Mouse (Mus musculus): ENCODE results near the gene Nfe2l1. TPM values are rescaled to one million over a fixed set of nuclear protein-coding genes. Genes with fewer than 3 reads are reported as not detected.

Nfe2l1 gene
- polyA plus RNA-seq (2015; fragmentation: Nextera tagmentation; extraction: Ambion mirVana) = 66.2 and 66.5 TPM in 2 replicates

GRCm38 (mm10) chr11:96829813-96830538 lies at the start of gene Nfe2l1:
Gene Nfe2l1, minus strand, starts transcription at chr11:96829968.
- ATAC-seq (ENCODE audit: low read depth) = peak; percentile 99
- Histone ChIP-seq H3K36me3 (peaks cover 18% of the 10 kb centered on the region), H3K4me1 (replicated peaks) (peaks cover 46% of the 10 kb centered on the region), H3K27me3 (no peaks in the 10 kb centered on the region), H3K4me3 (peak within 1 kb of the TSS; percentile 90), H3K4me2 (peak within 1 kb of the TSS; percentile 97), H3K9me3 (no peaks in the 10 kb centered on the region), H3K27ac (replicated peaks) (peak within 1 kb of the TSS; percentile 95), H3K9ac (peak within 1 kb of the TSS; percentile 92)
- WGBS = 0% methylated on average over 51 of the region's 51 CpGs

DNA sequence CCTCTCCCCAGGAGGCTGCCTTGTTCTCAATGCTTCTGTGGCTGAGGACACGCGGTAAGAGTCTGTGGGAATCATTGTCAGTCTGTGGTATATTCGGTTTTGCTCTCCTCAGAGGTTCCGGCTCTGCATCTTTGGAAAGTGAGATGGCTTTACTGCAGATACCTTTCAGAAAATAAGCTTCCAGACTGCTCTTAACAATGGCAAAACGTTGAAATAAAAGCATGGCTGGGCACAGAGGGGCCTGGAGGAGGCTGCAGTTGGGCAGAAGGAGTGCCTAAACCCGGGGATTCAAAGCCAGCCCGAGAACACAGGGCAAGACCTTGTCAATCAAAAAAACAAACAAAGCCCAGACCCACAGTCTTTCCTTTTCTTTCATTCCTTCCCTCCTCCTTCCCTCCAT lies 49.6 kb upstream of the Nfe2l1 start:
- H3K36me3 ChIP-seq = no peaks in the 10 kb centered on the region
- peak overlapping the region; percentile 34; the same call in 1 of the 2 replicates for H3K9ac ChIP-seq
- H3K4me3 ChIP-seq = no peak overlapping the region
- WGBS = 12% methylated on average over 7 of the region's 7 CpGs
- H3K4me2 ChIP-seq = no peak overlapping the region
- peaks cover 58% of the 10 kb centered on the region for H3K4me1 ChIP-seq (replicated peaks)
- ATAC-seq (ENCODE audit: low read depth) = no peak
- no peaks in the 10 kb centered on the region for H3K9me3 ChIP-seq
- no peaks in the 10 kb centered on the region for H3K27me3 ChIP-seq
- peak overlapping the region; percentile 99 for H3K27ac ChIP-seq (replicated peaks)

- no peaks in the 10 kb centered on the region for H3K27me3 ChIP-seq
- no peak overlapping the region for H3K4me2 ChIP-seq
- H3K9ac ChIP-seq = no peak overlapping the region
- no peak overlapping the region for H3K4me3 ChIP-seq
- ATAC-seq (ENCODE audit: low read depth) = no peak
- 33% methylated on average over 3 of the region's 3 CpGs for WGBS
- peak overlapping the region; percentile 99 for H3K27ac ChIP-seq (replicated peaks)
- no peaks in the 10 kb centered on the region for H3K36me3 ChIP-seq
- peaks cover 61% of the 10 kb centered on the region for H3K4me1 ChIP-seq (replicated peaks)
- no peaks in the 10 kb centered on the region for H3K9me3 ChIP-seq
These were observed 48.9 kb upstream of the Nfe2l1 start for GRCm38 (mm10) chr11:96878715-96879114.

GRCm38 (mm10) chr11:96877071-96877470 lies 47.3 kb upstream of the Nfe2l1 start:
- H3K9me3 ChIP-seq = no peaks in the 10 kb centered on the region
- WGBS = 33% methylated on average over 4 of the region's 4 CpGs
- ATAC-seq (ENCODE audit: low read depth) = no peak
- no peaks in the 10 kb centered on the region for H3K27me3 ChIP-seq
- H3K4me2 ChIP-seq = peak overlapping the region; percentile 50
- no peak overlapping the region for H3K4me3 ChIP-seq
- peak overlapping the region; percentile 99 for H3K27ac ChIP-seq (replicated peaks)
- H3K9ac ChIP-seq = peak overlapping the region; percentile 69
- H3K4me1 ChIP-seq (replicated peaks) = peaks cover 76% of the 10 kb centered on the region
- no peaks in the 10 kb centered on the region for H3K36me3 ChIP-seq

DNA sequence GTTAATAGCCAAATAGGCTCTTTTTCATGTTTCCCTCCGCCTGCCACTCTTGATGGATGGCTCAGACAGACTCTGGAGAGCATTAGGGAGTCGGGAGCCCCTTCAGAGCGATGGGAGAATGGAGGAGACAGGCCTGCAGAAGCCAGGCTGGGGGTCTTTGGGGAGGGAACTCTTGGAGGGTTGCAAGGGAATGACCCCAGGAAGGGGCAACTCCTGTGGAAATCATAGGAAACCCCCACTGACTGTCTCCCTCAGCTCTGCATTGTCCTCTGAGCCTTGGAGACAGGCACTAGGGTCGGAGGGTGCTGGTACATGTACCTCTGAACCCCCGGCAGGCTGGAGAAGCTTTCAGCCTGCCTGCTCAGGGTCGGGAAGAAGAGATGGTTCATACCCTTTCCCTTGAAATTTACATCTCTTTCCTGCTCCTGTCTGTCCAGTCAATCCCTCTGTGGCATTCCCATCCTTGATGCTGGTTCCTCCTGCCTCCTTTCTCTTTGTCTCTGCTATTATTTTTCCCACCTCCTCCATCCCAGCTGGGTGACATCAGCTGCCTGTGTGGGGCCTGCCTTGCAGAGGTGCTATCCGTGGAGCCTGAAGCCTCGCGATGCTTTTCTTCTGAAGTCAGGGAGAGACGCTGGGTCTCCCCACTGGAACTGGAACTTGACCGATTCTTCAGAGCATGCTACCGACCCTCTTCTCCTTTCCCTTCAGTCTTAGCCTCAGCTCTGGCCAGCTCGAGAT lies 46.7 kb upstream of the Nfe2l1 start:
- no peaks in the 10 kb centered on the region for H3K27me3 ChIP-seq
- ATAC-seq (ENCODE audit: low read depth) = peak; percentile 84
- no peaks in the 10 kb centered on the region for H3K9me3 ChIP-seq
- H3K9ac ChIP-seq = peak overlapping the region; percentile 69
- 0 out of 2 replicates have a peak overlapping the region, but pooled peaks have one; percentile 23 for H3K4me3 ChIP-seq
- no peaks in the 10 kb centered on the region for H3K36me3 ChIP-seq
- peak overlapping the region; percentile 99 for H3K27ac ChIP-seq (replicated peaks)
- H3K4me2 ChIP-seq = peak overlapping the region; percentile 50
- under 1% methylated on average over 13 of the region's 13 CpGs for WGBS
- peaks cover 80% of the 10 kb centered on the region for H3K4me1 ChIP-seq (replicated peaks)

GRCm38 (mm10) chr11:96875745-96876144 lies 46.0 kb upstream of the Nfe2l1 start:
- ATAC-seq (ENCODE audit: low read depth) = peak; percentile 90
- Histone ChIP-seq H3K9ac (peak overlapping the region; percentile 69), H3K4me1 (replicated peaks) (peaks cover 82% of the 10 kb centered on the region), H3K27ac (replicated peaks) (peak overlapping the region; percentile 99), H3K4me3 (peak overlapping the region; percentile 23), H3K36me3 (no peaks in the 10 kb centered on the region), H3K9me3 (no peaks in the 10 kb centered on the region), H3K4me2 (peak overlapping the region; percentile 50), H3K27me3 (no peaks in the 10 kb centered on the region)
- WGBS = under 1% methylated on average over 34 of the region's 35 CpGs

GRCm38 (mm10) chr11:96875270-96875669 lies 45.5 kb upstream of the Nfe2l1 start:
- H3K9me3 ChIP-seq = no peaks in the 10 kb centered on the region
- peak overlapping the region; percentile 49 for H3K9ac ChIP-seq
- 12% methylated on average over 4 of the region's 4 CpGs for WGBS
- H3K4me1 ChIP-seq (replicated peaks) = peaks cover 82% of the 10 kb centered on the region
- peak overlapping the region; percentile 99 for H3K27ac ChIP-seq (replicated peaks)
- ATAC-seq (ENCODE audit: low read depth) = no peak
- H3K4me3 ChIP-seq = peak overlapping the region; percentile 23
- H3K27me3 ChIP-seq = no peaks in the 10 kb centered on the region
- H3K4me2 ChIP-seq = peak overlapping the region; percentile 50
- H3K36me3 ChIP-seq = no peaks in the 10 kb centered on the region

- H3K27ac ChIP-seq (replicated peaks) = peak overlapping the region; percentile 99
- ATAC-seq (ENCODE audit: low read depth) = no peak
- no peaks in the 10 kb centered on the region for H3K27me3 ChIP-seq
- WGBS = 3% methylated on average over 11 of the region's 11 CpGs
- no peak overlapping the region for H3K4me3 ChIP-seq
- H3K9me3 ChIP-seq = no peaks in the 10 kb centered on the region
- no peaks in the 10 kb centered on the region for H3K36me3 ChIP-seq
- peak overlapping the region; percentile 39 for H3K4me2 ChIP-seq
- peak overlapping the region; percentile 65 for H3K9ac ChIP-seq
- peaks cover 70% of the 10 kb centered on the region for H3K4me1 ChIP-seq (replicated peaks)
These were observed 43.9 kb upstream of the Nfe2l1 start for GRCm38 (mm10) chr11:96873601-96874140.

DNA sequence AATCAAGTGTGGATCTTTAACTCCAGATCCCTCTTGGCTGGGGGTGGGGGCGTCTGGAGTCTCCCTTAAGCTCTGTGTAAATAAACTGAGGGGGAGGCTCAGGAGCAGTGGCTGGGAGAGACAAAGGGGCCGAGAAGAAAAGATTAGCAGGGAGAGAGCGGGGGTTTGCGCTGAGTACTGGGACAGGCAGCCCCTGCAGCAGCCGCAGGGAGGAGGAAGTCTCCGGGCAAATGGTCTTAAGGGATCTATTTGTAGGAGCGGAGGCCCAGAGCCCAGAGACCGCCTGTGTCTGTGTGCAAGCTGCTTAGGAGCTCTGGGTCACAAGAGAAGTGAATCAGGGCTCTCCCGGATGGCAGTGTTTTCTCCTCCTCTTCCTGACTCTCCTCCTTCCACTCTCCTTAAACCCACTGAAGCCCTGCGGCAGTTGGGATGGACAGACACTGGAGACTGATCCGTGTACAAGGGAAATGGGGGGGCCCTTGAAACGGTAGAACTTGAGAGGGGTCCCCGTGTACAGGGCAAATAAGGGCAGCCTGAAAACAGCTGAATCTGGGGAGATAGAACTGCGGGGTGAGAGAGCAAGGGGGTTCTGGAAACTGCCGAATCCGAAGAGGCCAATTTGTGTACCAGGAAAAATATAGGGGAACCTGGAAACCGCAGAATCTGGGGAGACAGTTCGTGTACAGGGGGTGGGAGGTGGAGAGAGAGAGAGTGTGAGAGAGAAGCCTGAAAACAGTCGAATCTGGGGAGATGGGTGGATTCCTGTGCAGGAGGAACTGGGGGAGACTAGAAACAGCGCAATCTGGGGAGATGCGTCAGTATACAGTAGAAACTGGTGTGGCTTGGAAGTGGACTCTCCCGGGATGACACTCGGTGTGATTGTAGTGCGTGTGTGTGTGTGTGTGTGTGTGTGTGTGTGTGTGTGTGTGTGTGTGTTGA lies 42.9 kb upstream of the Nfe2l1 start:
- Histone ChIP-seq H3K4me1 (replicated peaks) (peaks cover 61% of the 10 kb centered on the region), H3K27ac (replicated peaks) (peak overlapping the region; percentile 99), H3K36me3 (no peaks in the 10 kb centered on the region), H3K27me3 (no peaks in the 10 kb centered on the region), H3K4me3 (no peak overlapping the region), H3K9me3 (no peaks in the 10 kb centered on the region), H3K4me2 (peak overlapping the region; percentile 39), H3K9ac (peak overlapping the region; percentile 65)
- WGBS = 2% methylated on average over 24 of the region's 24 CpGs
- no peak for ATAC-seq (ENCODE audit: low read depth)

DNA sequence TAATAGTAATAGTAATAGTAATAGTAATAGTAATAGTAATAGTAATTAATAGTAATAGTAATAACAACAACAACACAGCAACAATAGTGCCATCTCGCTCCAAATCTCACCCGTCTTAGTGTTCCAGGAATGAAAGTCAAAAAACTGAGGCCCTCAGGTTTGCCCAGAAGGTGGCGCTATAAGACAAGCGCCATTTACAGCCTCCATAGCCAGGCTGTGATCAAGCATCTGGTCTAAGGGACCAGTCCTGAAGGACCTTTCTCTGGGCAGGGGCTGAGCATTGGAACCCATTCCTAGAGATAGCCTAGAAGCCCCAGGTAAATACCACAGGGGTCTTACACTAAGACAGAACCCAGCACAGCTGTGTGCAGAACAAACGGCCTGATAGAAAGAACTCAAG lies 37.4 kb upstream of the Nfe2l1 start:
- peak; percentile 43; the same call in 1 of the 2 replicates for ATAC-seq (ENCODE audit: low read depth)
- H3K4me3 ChIP-seq = no peak overlapping the region
- H3K36me3 ChIP-seq = no peaks in the 10 kb centered on the region
- H3K4me2 ChIP-seq = no peak overlapping the region
- peaks cover 35% of the 10 kb centered on the region for H3K4me1 ChIP-seq (replicated peaks)
- H3K9ac ChIP-seq = no peak overlapping the region
- H3K27ac ChIP-seq (replicated peaks) = no peak overlapping the region
- no peaks in the 10 kb centered on the region for H3K9me3 ChIP-seq
- no peaks in the 10 kb centered on the region for H3K27me3 ChIP-seq
- 10% methylated on average over 5 of the region's 5 CpGs for WGBS

- peak; percentile 54 for ATAC-seq (ENCODE audit: low read depth)
- 18% methylated on average over 25 of the region's 26 CpGs for WGBS
- Histone ChIP-seq H3K4me1 (replicated peaks) (peaks cover 43% of the 10 kb centered on the region), H3K27ac (replicated peaks) (peak overlapping the region; percentile 81), H3K4me2 (peak overlapping the region; percentile 93), H3K9ac (peak overlapping the region; percentile 61), H3K27me3 (no peaks in the 10 kb centered on the region), H3K4me3 (peak overlapping the region; percentile 17; the same call in 1 of the 2 replicates), H3K36me3 (no peaks in the 10 kb centered on the region), H3K9me3 (no peaks in the 10 kb centered on the region)
These were observed 33.6 kb upstream of the Nfe2l1 start for GRCm38 (mm10) chr11:96863206-96863995.
